Mouse (Mus musculus) CH12.LX (cell line): ENCODE measurements at regions not wholly inside any gene's neighbourhood (a gene's known extent, or its start where the extent isn't known, plus 50 kb on each side); places are given as distances from the start of the nearest gene placed in this dataset.

Experiments
- DNase-seq: peaks from one replicate; pipeline ENCODE4 v3.0.0-alpha.2; 2013; ENCODE audit errors: extremely low read depth
- H3K27ac ChIP-seq: 2 replicates; pipeline ENCODE4 v1.5.1; 2012; ENCODE audit warnings: low read depth, mild to moderate bottlenecking, control low read depth, moderate library complexity; ENCODE audit not compliant: insufficient read depth
- H3K27me3 ChIP-seq: replicated peaks from 2 replicates; pipeline ENCODE3; 2012; ENCODE audit warnings: inconsistent platforms
- H3K36me3 ChIP-seq, 2 experiments: replicated peaks in 1 of 2; 2 replicates each; pipeline versions ENCODE3 to v1.6.1; 2012; ENCODE audit warnings: inconsistent platforms in 1 of 2, low read length in 1 of 2, mild to moderate bottlenecking in 1 of 2, mixed read lengths in 1 of 2, moderate library complexity in 1 of 2; ENCODE audit not compliant: control insufficient read depth in 1 of 2, insufficient read depth in 1 of 2
- H3K4me1 ChIP-seq, 2 experiments: 2 replicates each; pipeline ENCODE4 v1.6.1; 2012; ENCODE audit warnings: inconsistent platforms in 1 of 2, moderate library complexity in 1 of 2; ENCODE audit not compliant: insufficient read depth in 2 of 2, control insufficient read depth in 1 of 2
- H3K4me2 ChIP-seq: 2 replicates; pipeline ENCODE4 v1.6.1; 2012; ENCODE audit warnings: low read depth, mild to moderate bottlenecking, control low read depth; ENCODE audit not compliant: poor library complexity, insufficient read depth, severe bottlenecking
- H3K4me3 ChIP-seq, 3 experiments: fragments of 150-350 bp in 1 of 3; sonication (generic) in 1 of 3; replicated peaks in 1 of 3; 2 replicates each; pipeline versions ENCODE3 to v1.5.1; 2011 to 2012; ENCODE audit warnings: low read depth in 2 of 3, low read length in 2 of 3, mild to moderate bottlenecking in 2 of 3, moderate library complexity in 2 of 3, control low read depth in 1 of 3, improper control_type of control experiment in 1 of 3, inconsistent platforms in 1 of 3, mixed read lengths in 1 of 3; ENCODE audit not compliant: poor library complexity in 1 of 3
- H3K79me2 ChIP-seq: replicated peaks from 2 replicates; pipeline ENCODE4 v1.6.1; 2012; ENCODE audit warnings: mild to moderate bottlenecking, moderate library complexity; ENCODE audit not compliant: control insufficient read depth, poor library complexity, insufficient read depth, severe bottlenecking; ENCODE audit errors: extremely low read depth
- H3K9ac ChIP-seq: 2 replicates; pipeline ENCODE4 v1.6.1; 2012; ENCODE audit warnings: low read depth, mild to moderate bottlenecking, control low read depth, moderate library complexity; ENCODE audit not compliant: insufficient read depth
- H3K9me3 ChIP-seq: replicated peaks from 2 replicates; pipeline ENCODE3; 2012; ENCODE audit warnings: low read length, inconsistent platforms, mixed read lengths
- BHLHE40 ChIP-seq: IDR thresholded peaks from 2 replicates; pipeline ENCODE4 v1.6.1; 2011; ENCODE audit warnings: mild to moderate bottlenecking, low read depth, low read length, improper control_type of control experiment
- CHD1 ChIP-seq: IDR thresholded peaks from 2 replicates; pipeline ENCODE4 v1.6.1; 2012; ENCODE audit warnings: low read depth, low read length, improper control_type of control experiment, inconsistent platforms
- CHD2 ChIP-seq: IDR thresholded peaks from 2 replicates; pipeline ENCODE4 v1.6.1; 2011; ENCODE audit warnings: low read length, improper control_type of control experiment
- CTCF ChIP-seq, 2 experiments: IDR thresholded peaks in 1 of 2; conservative IDR thresholded peaks in 1 of 2; 2 replicates each; pipeline ENCODE4 v1.5.1; 2011 to 2012; ENCODE audit warnings: low read depth in 2 of 2, low read length in 2 of 2, improper control_type of control experiment in 1 of 2, inconsistent platforms in 1 of 2, mild to moderate bottlenecking in 1 of 2, moderate library complexity in 1 of 2
- E2F4 ChIP-seq: IDR thresholded peaks from 2 replicates; pipeline ENCODE4 v1.6.1; 2011; ENCODE audit warnings: low read depth, low read length, improper control_type of control experiment; ENCODE audit not compliant: insufficient replicate concordance
- ETS1 ChIP-seq: conservative IDR thresholded peaks from 2 replicates; pipeline ENCODE4 v1.6.1; 2012; ENCODE audit warnings: low read depth, mild to moderate bottlenecking, inconsistent platforms, low read length, improper control_type of control experiment, moderate library complexity
- GABPA ChIP-seq: IDR thresholded peaks from 2 replicates; pipeline ENCODE4 v1.6.1; 2012; ENCODE audit warnings: low read depth, low read length, improper control_type of control experiment, inconsistent platforms; ENCODE audit not compliant: insufficient replicate concordance
- JUN ChIP-seq: IDR thresholded peaks from 2 replicates; pipeline ENCODE4 v1.6.1; 2011; ENCODE audit warnings: low read depth, mild to moderate bottlenecking, low read length, improper control_type of control experiment, moderate library complexity; ENCODE audit not compliant: insufficient read depth
- JUND ChIP-seq: conservative IDR thresholded peaks from 2 replicates; pipeline ENCODE4 v1.6.1; 2011; ENCODE audit warnings: low read depth, low read length, improper control_type of control experiment
- KAT2A ChIP-seq: IDR thresholded peaks from 2 replicates; pipeline ENCODE4 v1.6.1; 2012; ENCODE audit warnings: low read length, improper control_type of control experiment, inconsistent platforms; ENCODE audit not compliant: insufficient replicate concordance
- MAFK ChIP-seq: IDR thresholded peaks from 2 replicates; pipeline ENCODE4 v1.6.1; 2011; ENCODE audit warnings: low read length, improper control_type of control experiment; ENCODE audit not compliant: insufficient replicate concordance
- MAZ ChIP-seq: IDR thresholded peaks from 2 replicates; pipeline ENCODE4 v1.6.1; 2012; ENCODE audit warnings: low read depth, mild to moderate bottlenecking, inconsistent platforms, low read length, improper control_type of control experiment, moderate library complexity
- NELFE ChIP-seq: IDR thresholded peaks from 2 replicates; pipeline ENCODE4 v1.6.1; 2011; ENCODE audit warnings: low read depth, low read length, improper control_type of control experiment
- NRF1 ChIP-seq: IDR thresholded peaks from 2 replicates; pipeline ENCODE4 v1.6.1; 2014; ENCODE audit warnings: low read depth, mild to moderate bottlenecking, inconsistent platforms, low read length, improper control_type of control experiment, moderate library complexity
- PAX5 ChIP-seq: IDR thresholded peaks from 2 replicates; pipeline ENCODE4 v1.6.1; 2012; ENCODE audit warnings: low read length, inconsistent platforms, mixed read lengths
- POLR2A ChIP-seq: IDR thresholded peaks from 2 replicates; pipeline ENCODE4 v1.6.1; 2011; ENCODE audit warnings: low read depth, mild to moderate bottlenecking, improper control_type of control experiment, low read length
- RAD21 ChIP-seq: IDR thresholded peaks from 2 replicates; pipeline ENCODE4 v1.6.1; 2011; ENCODE audit warnings: low read depth, mild to moderate bottlenecking, low read length, improper control_type of control experiment, moderate library complexity
- TBP ChIP-seq: conservative IDR thresholded peaks from 2 replicates; pipeline ENCODE4 v1.6.1; 2011; ENCODE audit warnings: low read depth, low read length, improper control_type of control experiment
- TCF12 ChIP-seq: IDR thresholded peaks from 2 replicates; pipeline ENCODE4 v1.6.1; 2014; ENCODE audit warnings: low read depth, mild to moderate bottlenecking, inconsistent platforms, low read length, improper control_type of control experiment
- USF1 ChIP-seq: IDR thresholded peaks from 2 replicates; pipeline ENCODE4 v1.6.1; 2014; ENCODE audit warnings: low read depth, mild to moderate bottlenecking, inconsistent platforms, low read length, improper control_type of control experiment
- USF2 ChIP-seq: conservative IDR thresholded peaks from 2 replicates; pipeline ENCODE4 v1.6.1; 2011; ENCODE audit warnings: low read depth, low read length, improper control_type of control experiment
- dilution Hi-C: fragments of 300-500 bp; cut with MboI; formaldehyde crosslinking; loops from 2 replicates; pipeline ENCODE4 v1.14.3; 2020; ENCODE audit warnings: low sequenced_read_pairs; ENCODE audit not compliant: extremely low pct_unique_long_range_greater_than_20kb, extremely low pct_ligation_motif_present
- in situ Hi-C: fragments of 300-500 bp; cut with MboI; formaldehyde crosslinking; loops from 3 replicates; pipeline ENCODE4 v1.14.3; 2019; ENCODE audit warnings: low sequenced_read_pairs, low pct_ligation_motif_present, low pct_unique_long_range_greater_than_20kb, mixed read lengths

DNA sequence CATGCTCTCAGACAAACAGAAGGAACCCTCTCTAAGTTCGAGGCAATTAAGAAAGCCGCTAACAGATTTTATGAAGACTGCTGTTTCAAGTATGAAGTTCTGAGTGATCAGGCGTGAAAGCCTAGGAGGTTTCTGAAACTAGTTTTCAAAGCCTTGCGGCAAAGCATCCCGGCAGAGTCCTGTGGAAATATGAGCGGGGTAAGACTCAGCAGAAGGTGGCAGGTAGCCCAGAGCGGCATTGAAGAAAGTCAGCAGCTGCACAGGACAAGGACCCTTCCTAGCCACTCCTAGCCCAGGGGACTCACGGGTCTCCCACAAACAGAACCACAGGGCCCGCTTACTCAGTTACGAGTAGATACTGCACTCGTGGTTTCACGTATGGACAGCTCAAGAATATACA lies 54.8 kb upstream of the Zfp280d start:
- dilution Hi-C loops, result no loop called here
- H3K4me3 ChIP-seq, result no peak overlapping the region
- TF ChIP-seq CHD1, result no peak
- TF ChIP-seq TBP, result no peak
- TF ChIP-seq RAD21, result no peak
- TF ChIP-seq MAFK, result no peak
- no peak for TF ChIP-seq USF2
- TF ChIP-seq NELFE, result no peak
- no peak for TF ChIP-seq KAT2A
- no peak for TF ChIP-seq JUN
- no peak for TF ChIP-seq ETS1
- TF ChIP-seq USF1, result no peak
- TF ChIP-seq E2F4, result no peak
- TF ChIP-seq PAX5, result no peak
- no peak for TF ChIP-seq TCF12
- TF ChIP-seq CHD2, result no peak
- no peak for TF ChIP-seq BHLHE40
- no peak for TF ChIP-seq POLR2A
- TF ChIP-seq JUND, result no peak
- TF ChIP-seq MAZ, result no peak

GRCm38 (mm10) chr9:72221333-72221732 lies 53.3 kb upstream of the Zfp280d start:
- no peak overlapping the region for H3K9ac ChIP-seq
- no peak overlapping the region for H3K27ac ChIP-seq
- no peak for DNase-seq
- dilution Hi-C loops (no loop called here), in situ Hi-C loops (no loop called here)
- H3K79me2 ChIP-seq, result no peaks in the 10 kb centered on the region
- no peak for TF ChIP-seq GABPA
- TF ChIP-seq NRF1, result no peak
- TF ChIP-seq CTCF (conservative IDR thresholded peaks at IDR 0.05 in 1 of 2, IDR thresholded peaks at IDR 0.05 in 1 of 2; ENCODE audit: low read depth in 2 of 2, low read length in 2 of 2), result peak in 1 of 2 experiments; percentile 47; a peak in 2 of 4 replicates
- TF ChIP-seq RAD21, result peak; percentile 30
- no peak overlapping the region for H3K4me2 ChIP-seq
- H3K4me1 ChIP-seq, result peaks cover 0 to 4% of the 10 kb centered on the region in 2 experiments; a peak in 2 of 4 replicates
- no peaks in the 10 kb centered on the region for H3K27me3 ChIP-seq
- no peak overlapping the region for H3K4me3 ChIP-seq
- no peaks in the 10 kb centered on the region for H3K36me3 ChIP-seq
- H3K9me3 ChIP-seq, result peaks cover 5% of the 10 kb centered on the region

More for the DNA sequence above, 54.8 kb upstream of the Zfp280d start:
- DNase-seq, result no peak
- peaks cover 5% of the 10 kb centered on the region for H3K9me3 ChIP-seq
- no peak overlapping the region for H3K9ac ChIP-seq
- in situ Hi-C loops, result no loop called here
- H3K4me1 ChIP-seq, result peaks cover 0 to 2% of the 10 kb centered on the region in 2 experiments; a peak in 1 of 4 replicates
- no peaks in the 10 kb centered on the region for H3K36me3 ChIP-seq
- H3K27ac ChIP-seq, result no peak overlapping the region
- no peaks in the 10 kb centered on the region for H3K27me3 ChIP-seq
- no peak overlapping the region for H3K4me2 ChIP-seq
- no peaks in the 10 kb centered on the region for H3K79me2 ChIP-seq
